Mouse (Mus musculus) megakaryocyte, embryonic 14.5 days (primary cell): ENCODE results near the gene Sfrp2. TPM values are rescaled to one million over a fixed set of nuclear protein-coding genes. Genes with fewer than 3 reads are reported as not detected.
A peak's percentile ranks its signal among the peaks of the same experiment; 100 is the strongest.

ENCODE experiments used
- H3K27me3 ChIP-seq: replicated peaks from 2 replicates; pipeline ENCODE3; 2012; ENCODE audit warnings: inconsistent platforms
- H3K36me3 ChIP-seq: replicated peaks from 2 replicates; pipeline ENCODE3; 2012; ENCODE audit warnings: low read length, inconsistent platforms, mixed read lengths
- H3K4me1 ChIP-seq: 2 replicates; pipeline ENCODE4 v1.6.1; 2012; ENCODE audit warnings: inconsistent platforms
- H3K4me3 ChIP-seq: replicated peaks from 2 replicates; pipeline ENCODE3; 2012; ENCODE audit warnings: moderate library complexity, mild to moderate bottlenecking, inconsistent platforms
- H3K9me3 ChIP-seq: 2 replicates; pipeline ENCODE4 v1.6.1; 2012; ENCODE audit warnings: inconsistent platforms
- FLI1 ChIP-seq: IDR thresholded peaks from 2 replicates; pipeline ENCODE4 v1.6.1; 2012; ENCODE audit warnings: low read length, inconsistent platforms, mixed read lengths
- GATA1 ChIP-seq: IDR thresholded peaks from 3 replicates; pipeline ENCODE4 v1.6.1; 2012; ENCODE audit warnings: mixed read lengths, low read length, inconsistent platforms, borderline replicate concordance
- polyA plus RNA-seq: library from polyadenylated mRNA; stranded (reverse); fragments of >175 nt; gene quantifications from 2 replicates; pipeline ENCODE4 v1.2.3, GENCODE M21; 2012; ENCODE audit warnings: low replicate concordance; ENCODE audit not compliant: insufficient read depth

The Sfrp2 gene
- polyA plus RNA-seq, 1 experiment = 0.22 TPM

DNA sequence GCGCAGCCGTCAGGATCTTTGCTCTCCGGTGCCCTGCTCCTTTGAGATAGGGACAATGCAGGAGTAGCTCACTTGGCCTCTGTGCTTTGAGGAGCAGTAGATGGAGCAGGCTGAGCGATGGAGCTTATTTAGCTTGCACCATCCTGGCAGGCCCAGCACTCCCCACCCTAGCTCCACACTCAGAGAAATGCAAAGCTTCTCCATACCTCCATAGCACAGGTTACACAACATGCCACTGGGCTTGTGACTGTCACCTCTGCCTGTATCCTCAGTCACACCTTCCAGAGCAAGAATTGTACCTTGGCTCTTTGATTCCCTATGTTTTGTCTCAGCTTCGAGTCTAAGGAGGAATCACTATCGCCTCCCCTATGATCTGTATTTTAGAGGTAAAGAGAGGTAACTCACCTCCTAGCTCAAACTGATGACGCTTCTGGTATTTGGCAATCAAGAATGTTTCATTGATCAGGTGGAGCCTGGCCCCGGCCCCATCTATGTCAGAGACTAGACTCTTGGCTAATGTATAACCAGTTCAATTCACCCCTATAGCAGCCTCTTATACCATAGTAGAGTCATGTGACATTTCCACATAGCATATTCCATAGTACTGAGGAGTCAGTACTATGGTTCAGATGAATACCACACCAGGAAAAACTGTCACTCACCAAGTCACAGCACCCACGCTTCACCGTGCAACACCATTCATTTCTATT, 5.2 kb downstream of the Sfrp2 start:
- no peak for TF ChIP-seq GATA1
- TF ChIP-seq FLI1 = no peak
- Histone ChIP-seq H3K4me3 (no peak overlapping the region), H3K36me3 (no peaks in the 10 kb centered on the region), H3K9me3 (no peaks in the 10 kb centered on the region), H3K4me1 (peaks cover 14% of the 10 kb centered on the region), H3K27me3 (peaks cover 66% of the 10 kb centered on the region)

DNA sequence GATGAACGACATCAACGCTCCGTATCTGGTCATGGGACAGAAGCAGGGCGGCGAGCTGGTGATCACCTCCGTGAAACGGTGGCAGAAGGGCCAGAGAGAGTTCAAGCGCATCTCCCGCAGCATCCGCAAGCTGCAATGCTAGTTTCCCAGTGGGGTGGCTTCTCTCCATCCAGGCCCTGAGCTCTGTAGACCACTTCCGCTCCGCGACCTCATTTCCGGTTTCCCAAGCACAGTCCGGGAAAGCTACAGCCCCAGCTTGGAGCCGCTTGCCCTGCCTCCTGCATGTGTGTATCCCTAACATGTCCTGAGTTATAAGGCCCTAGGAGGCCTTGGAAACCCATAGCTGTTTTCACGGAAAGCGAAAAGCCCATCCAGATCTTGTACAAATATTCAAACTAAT, 7.2 kb downstream of the Sfrp2 start:
- H3K36me3 ChIP-seq = no peaks in the 10 kb centered on the region
- H3K4me1 ChIP-seq = peaks cover 5% of the 10 kb centered on the region
- TF ChIP-seq GATA1 (no peak), FLI1 (no peak)
- H3K27me3 ChIP-seq = peaks cover 59% of the 10 kb centered on the region
- H3K9me3 ChIP-seq = no peaks in the 10 kb centered on the region
- H3K4me3 ChIP-seq = no peak overlapping the region

DNA sequence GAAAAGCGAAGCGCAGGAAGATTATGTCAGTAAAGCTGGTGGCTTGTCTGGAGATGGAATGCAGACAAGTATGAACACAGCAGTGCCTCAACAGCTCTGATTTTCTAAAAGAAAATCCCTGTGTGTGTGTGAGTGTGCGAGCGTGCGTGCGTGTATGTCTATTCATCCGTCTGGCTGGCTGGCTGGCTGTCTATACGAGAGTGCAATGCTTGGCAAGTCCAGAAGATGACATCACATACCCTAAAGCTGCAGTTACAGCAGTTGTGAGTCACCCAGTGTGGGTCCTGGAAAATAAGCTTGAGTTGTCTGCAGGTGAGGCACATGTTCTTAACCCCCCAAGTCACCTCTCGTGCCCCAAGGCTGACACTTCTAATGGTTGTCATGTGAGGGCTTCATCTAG, 9.3 kb downstream of the Sfrp2 start:
- no peak for TF ChIP-seq FLI1
- TF ChIP-seq GATA1 = no peak
- H3K4me3 ChIP-seq = no peak overlapping the region
- peaks cover 45% of the 10 kb centered on the region for H3K27me3 ChIP-seq
- no peaks in the 10 kb centered on the region for H3K9me3 ChIP-seq
- no peaks in the 10 kb centered on the region for H3K36me3 ChIP-seq
- H3K4me1 ChIP-seq = peaks cover 7% of the 10 kb centered on the region

DNA sequence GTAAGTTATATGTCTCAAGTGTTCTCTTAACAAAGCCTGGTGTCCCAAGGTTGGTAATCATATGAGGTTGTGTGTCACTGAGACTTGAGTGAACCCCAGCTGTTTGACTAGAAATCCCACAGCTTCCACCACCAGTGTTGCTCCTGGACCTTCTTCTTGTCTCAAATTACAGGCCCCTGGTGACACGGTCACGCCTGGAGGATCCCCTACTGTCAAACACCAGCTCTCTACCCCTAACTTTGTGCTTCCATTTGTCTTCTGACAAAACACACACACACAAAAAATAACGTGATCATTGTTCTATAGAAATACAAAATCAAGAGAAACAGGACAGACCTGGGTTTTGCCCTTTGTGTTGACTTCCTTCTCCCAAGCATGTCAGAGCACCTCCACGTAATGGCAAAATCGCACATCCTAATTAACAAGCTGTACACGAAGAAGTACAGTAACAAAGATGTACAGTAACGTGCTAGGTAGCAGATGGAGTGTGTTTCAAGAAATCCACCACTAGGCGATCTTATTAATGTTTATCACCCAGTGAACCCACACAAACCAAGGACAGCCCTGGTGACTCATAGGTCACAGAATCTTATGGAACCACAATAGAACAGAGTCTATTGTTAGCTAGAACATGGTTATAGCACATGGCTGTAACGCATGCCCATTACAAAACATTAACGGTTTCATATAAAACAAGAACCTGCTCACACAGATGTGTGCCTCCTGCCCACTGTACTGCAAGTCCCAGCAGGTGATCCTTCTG, 15.5 kb downstream of the Sfrp2 start:
- peaks cover 45% of the 10 kb centered on the region for H3K27me3 ChIP-seq
- TF ChIP-seq FLI1 (no peak), GATA1 (no peak)
- peaks cover under 1% of the 10 kb centered on the region; the same call in 1 of the 2 replicates for H3K9me3 ChIP-seq
- H3K36me3 ChIP-seq = no peaks in the 10 kb centered on the region
- H3K4me1 ChIP-seq = peaks cover 3% of the 10 kb centered on the region; the same call in 1 of the 2 replicates
- no peak overlapping the region for H3K4me3 ChIP-seq

DNA sequence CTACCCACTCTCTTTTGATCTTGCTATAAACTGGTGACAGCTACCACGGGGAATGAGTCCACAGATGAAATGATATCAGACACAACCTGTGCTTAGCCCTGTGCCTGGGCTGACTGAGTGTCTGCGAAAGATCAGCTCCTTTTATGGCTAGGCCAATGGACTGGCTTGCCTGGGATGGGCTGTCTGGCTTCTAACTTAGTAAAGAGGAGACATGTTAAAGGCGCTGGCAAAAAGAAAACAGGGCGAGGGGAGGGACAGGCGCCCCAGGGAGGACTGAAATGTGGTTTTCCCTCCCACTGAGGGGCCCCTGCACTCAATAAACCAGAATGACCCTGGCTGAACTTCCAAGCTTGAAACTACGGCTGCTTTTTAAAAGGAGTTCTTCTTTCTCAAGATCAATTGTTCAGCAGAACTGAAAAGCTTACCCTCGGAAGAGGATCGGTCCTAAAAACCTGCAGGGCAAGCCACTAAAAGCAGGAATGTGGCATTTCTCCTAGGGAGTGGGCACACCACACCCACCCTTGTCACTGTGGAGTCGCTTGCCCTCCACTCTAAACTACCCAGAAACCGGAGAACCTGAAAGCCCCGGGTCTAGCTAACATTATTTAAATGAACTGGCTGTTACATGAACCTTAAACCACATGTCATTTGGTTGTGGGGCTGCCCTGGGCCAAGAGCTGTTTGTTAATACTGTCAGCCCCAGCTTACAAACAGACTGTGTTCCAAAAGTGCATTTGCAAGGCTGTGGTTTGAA, 17.8 kb downstream of the Sfrp2 start:
- Histone ChIP-seq H3K4me1 (peaks cover 1% of the 10 kb centered on the region), H3K9me3 (peaks cover 13% of the 10 kb centered on the region), H3K27me3 (peaks cover 52% of the 10 kb centered on the region), H3K4me3 (no peak overlapping the region), H3K36me3 (no peaks in the 10 kb centered on the region)
- TF ChIP-seq GATA1 (no peak), FLI1 (no peak)

DNA sequence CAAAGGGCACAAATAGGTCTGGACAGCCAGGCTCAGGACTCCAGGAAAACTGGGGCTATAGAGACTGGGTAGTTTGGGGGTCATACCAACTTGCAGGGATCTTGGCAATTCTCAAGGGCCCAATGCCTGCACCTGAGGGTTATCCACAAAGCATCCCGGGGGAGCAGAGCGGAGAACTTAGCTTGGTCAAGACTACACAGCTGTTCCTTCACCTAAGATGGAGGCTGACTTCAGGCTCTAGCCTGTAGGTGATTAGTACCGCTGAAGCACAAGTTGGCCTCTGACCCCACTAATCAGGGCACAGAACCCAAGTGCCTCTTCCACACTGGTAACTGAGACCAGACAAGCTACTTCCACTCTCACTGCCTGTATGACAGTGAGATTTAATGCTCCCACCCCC, 18.6 kb downstream of the Sfrp2 start:
- Histone ChIP-seq H3K9me3 (peaks cover 13% of the 10 kb centered on the region), H3K4me1 (peaks cover 10% of the 10 kb centered on the region), H3K27me3 (peaks cover 59% of the 10 kb centered on the region), H3K36me3 (no peaks in the 10 kb centered on the region), H3K4me3 (no peak overlapping the region)
- TF ChIP-seq GATA1 (no peak), FLI1 (no peak)

DNA sequence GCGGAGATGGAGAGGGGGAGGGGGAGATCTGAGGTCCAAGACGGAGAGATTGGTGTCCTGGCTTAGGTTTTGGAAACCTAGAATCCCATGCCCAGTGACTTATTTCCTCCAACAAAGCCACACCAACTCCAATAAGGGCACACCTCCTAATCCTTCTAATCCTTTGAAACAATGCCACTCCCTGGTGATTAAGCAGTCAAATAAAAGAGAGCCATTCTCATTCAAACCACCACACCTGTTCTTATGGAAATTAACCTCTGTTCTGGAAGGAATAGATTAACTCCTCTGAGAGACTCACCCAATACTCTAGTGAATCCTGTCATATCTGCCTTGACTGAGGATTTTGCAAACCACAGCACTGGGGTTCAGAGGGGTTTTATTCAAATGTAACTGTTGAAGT, 21.0 kb downstream of the Sfrp2 start:
- H3K4me3 ChIP-seq = no peak overlapping the region
- TF ChIP-seq GATA1 = no peak
- TF ChIP-seq FLI1 = no peak
- H3K4me1 ChIP-seq = peaks cover 16% of the 10 kb centered on the region
- no peaks in the 10 kb centered on the region for H3K36me3 ChIP-seq
- peaks cover 13% of the 10 kb centered on the region for H3K9me3 ChIP-seq
- H3K27me3 ChIP-seq = peaks cover 67% of the 10 kb centered on the region

DNA sequence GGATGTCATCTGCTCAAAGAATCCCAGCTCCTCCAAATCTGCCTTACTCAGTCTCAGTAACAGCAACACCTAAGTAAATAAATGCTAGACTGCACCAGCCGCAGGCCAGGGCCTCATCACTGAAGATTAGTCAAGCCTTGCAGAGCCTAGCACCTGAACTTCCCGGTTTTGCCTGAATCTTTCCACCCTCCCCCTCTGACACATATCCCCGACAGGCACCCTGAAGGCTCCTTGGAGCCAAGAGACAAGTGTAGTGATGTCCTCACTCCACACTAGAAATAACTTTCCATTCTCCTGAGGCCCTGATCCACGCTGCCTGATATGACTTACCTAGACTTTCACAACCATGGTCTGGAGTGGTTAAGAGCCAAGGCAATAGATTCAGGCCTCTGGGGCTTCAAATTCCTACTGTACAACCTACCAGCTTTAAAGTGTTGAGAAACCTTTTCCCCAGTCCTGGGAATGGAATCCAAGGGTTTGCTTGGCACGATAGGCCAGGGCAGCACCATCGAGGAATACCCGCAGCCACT, 21.7 kb downstream of the Sfrp2 start:
- TF ChIP-seq FLI1 (no peak), GATA1 (no peak)
- peaks cover 16% of the 10 kb centered on the region for H3K4me1 ChIP-seq
- peaks cover 67% of the 10 kb centered on the region for H3K27me3 ChIP-seq
- no peak overlapping the region for H3K4me3 ChIP-seq
- H3K9me3 ChIP-seq = peaks cover 13% of the 10 kb centered on the region
- no peaks in the 10 kb centered on the region for H3K36me3 ChIP-seq

DNA sequence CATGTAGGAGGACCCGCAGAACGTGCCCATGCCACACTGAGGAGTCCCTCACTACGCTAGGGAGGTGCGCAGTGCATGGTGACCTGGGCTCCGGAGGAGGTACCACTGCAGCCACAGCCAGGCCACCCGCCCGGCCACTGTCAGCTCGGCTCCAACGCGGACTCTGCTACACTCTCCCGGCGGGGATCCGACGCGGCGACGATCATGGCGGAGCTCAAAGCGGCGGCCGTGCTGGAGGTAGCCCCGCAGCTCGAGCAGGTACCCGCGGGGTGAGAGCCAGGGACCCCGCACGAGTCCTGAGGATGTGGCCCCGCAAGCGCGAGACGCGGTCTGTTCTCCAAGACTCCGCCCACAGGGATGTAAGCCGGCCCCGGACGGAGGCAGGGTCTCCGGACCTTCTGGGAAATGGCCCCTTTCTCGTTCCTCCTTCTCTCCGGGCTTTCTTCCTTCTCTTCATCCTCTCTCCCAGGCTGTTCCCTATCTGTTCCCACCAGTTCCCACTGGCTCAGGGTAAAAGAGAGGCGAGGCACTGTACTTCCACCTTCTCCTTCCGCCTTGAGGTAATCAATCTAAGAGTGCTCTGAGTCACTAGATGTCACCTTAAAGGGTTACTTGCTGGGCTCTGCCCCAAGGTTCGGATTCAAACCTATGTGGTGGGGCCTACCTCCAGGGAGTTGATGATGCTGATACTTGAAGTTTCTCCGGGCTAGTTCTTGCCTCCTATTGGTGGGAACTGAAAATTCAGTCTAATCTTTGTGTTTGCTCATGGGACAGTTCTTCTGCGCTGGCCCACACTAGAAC, 23.7 kb downstream of the Sfrp2 start:
- Histone ChIP-seq H3K27me3 (peaks cover 61% of the 10 kb centered on the region), H3K4me3 (peak overlapping the region; percentile 93), H3K9me3 (peaks cover 13% of the 10 kb centered on the region), H3K36me3 (no peaks in the 10 kb centered on the region), H3K4me1 (peaks cover 16% of the 10 kb centered on the region)
- TF ChIP-seq FLI1 (no peak), GATA1 (no peak)
